Mouse (Mus musculus): ENCODE measurements around the gene Kat6b.

DNA sequence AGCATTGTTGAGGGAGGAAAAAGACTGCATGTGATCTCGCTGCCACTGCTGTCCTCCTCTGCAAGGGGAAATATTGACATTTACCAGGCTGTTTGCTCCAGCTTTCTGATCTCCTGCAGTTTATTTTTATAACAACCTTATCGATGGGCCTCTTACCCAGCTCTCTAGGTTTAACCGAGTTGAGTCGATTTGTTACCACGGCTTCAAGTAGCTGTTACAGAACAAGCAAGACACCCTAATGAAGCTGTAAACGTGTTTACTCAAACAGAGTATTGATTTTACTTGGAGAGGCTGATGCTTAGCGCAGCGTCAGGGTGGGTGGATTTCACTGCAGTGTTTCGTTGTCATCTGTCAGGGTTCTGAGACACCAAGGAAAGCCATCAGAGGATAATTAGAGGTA, 46.5 kb upstream of the Kat6b start:
- no peak for TF ChIP-seq MAX (IDR thresholded peaks at IDR 0.05; ENCODE audit: low read depth)
- no peak for TF ChIP-seq POLR2A (IDR thresholded peaks at IDR 0.05; ENCODE audit: insufficient read length, low read depth)
- TF ChIP-seq MYOG (IDR thresholded peaks at IDR 0.05; ENCODE audit: control insufficient read depth in 1 of 3, insufficient read depth in 1 of 3, insufficient read length in 2 of 3, low read depth in 2 of 3), result no peak
- TF ChIP-seq E2F4 (IDR thresholded peaks at IDR 0.05; ENCODE audit: insufficient read depth), result no peak
- TF ChIP-seq CEBPB (IDR thresholded peaks at IDR 0.05; ENCODE audit: insufficient read depth, poor library complexity, severe bottlenecking), result no peak
- no peak for TF ChIP-seq REST (IDR thresholded peaks at IDR 0.05; ENCODE audit: insufficient read depth, insufficient read length)

Data from myocyte (in vitro differentiated cells).